Mouse (Mus musculus) left cerebral cortex, postnatal 25 days (tissue): Measurements from ENCODE around the gene Pex26. TPM values are rescaled to one million over a fixed set of nuclear protein-coding genes. Genes with fewer than 3 reads are reported as not detected.

Source experiments
- DNase-seq, 2 experiments: peaks; one replicate each; pipeline ENCODE4 v3.0.0; 2022; ENCODE audit warnings: low spot score in 2 of 2, mixed read lengths in 1 of 2
- intact Hi-C: fragments of 180-260 bp; cut with DNase I; formaldehyde crosslinking; loops from one replicate; pipeline ENCODE4 v1.15.1; 2025
- total RNA-seq, 2 experiments: library from RNA; stranded (reverse); gene quantifications; 2 replicates each; pipeline ENCODE4 v1.2.3; 2021

Gene Pex26
- total RNA-seq = 10 to 100 TPM; 13.4 to 15.3 TPM

- intact Hi-C loops = loop anchor here (1.0 to 2.0 kb wide), 2 partner anchors 62 to 79 kb away; partner anchors contain the start of gene Usp18
- peak; percentile 92 to 96 for DNase-seq
Measured at GRCm38 (mm10) chr6:121183414-121184173, at the start of gene Pex26. Pex26 (plus strand) TSS chr6:121183667.

- intact Hi-C loops = loop anchor here (5.0 kb wide), 1 partner anchor 122 kb away; no protein-coding TSS in a partner anchor
- no peak for DNase-seq
Measured at GRCm38 (mm10) chr6:121134249-121134648, 49.2 kb upstream of the Pex26 start.

- intact Hi-C loops = loop anchor here (5.0 kb wide), 1 partner anchor 123 kb away; no protein-coding TSS in a partner anchor
Measured at GRCm38 (mm10) chr6:121134884-121135283, 48.6 kb upstream of the Pex26 start.

GRCm38 (mm10) chr6:121137222-121137621 is 46.2 kb upstream of the Pex26 start:
- no peak for DNase-seq
- intact Hi-C loops = no loop called here

More at GRCm38 (mm10) chr6:121134884-121135283, 48.6 kb upstream of the Pex26 start:
- DNase-seq = no peak

GRCm38 (mm10) chr6:121138338-121139040 is 45.0 kb upstream of the Pex26 start:
- intact Hi-C loops = no loop called here
- DNase-seq = no peak

- intact Hi-C loops = no loop called here
- no peak for DNase-seq
Measured at GRCm38 (mm10) chr6:121139271-121139670, 44.2 kb upstream of the Pex26 start.

GRCm38 (mm10) chr6:121142298-121142697 is 41.2 kb upstream of the Pex26 start:
- DNase-seq = no peak
- intact Hi-C loops = no loop called here

GRCm38 (mm10) chr6:121143439-121143838 is 40.0 kb upstream of the Pex26 start:
- intact Hi-C loops = no loop called here
- no peak for DNase-seq

GRCm38 (mm10) chr6:121144066-121144465 is 39.4 kb upstream of the Pex26 start:
- DNase-seq = peak in 1 of 2 experiments; percentile 33
- intact Hi-C loops = no loop called here

- intact Hi-C loops = no loop called here
- peak in 1 of 2 experiments; percentile 17 for DNase-seq
Measured at GRCm38 (mm10) chr6:121145010-121145604, 38.4 kb upstream of the Pex26 start.

GRCm38 (mm10) chr6:121145906-121146305 is 37.6 kb upstream of the Pex26 start:
- intact Hi-C loops = no loop called here
- no peak for DNase-seq

GRCm38 (mm10) chr6:121146798-121147197 is 36.7 kb upstream of the Pex26 start:
- intact Hi-C loops = no loop called here
- no peak for DNase-seq

- intact Hi-C loops = no loop called here
- DNase-seq = no peak
Measured at GRCm38 (mm10) chr6:121148360-121148759, 35.1 kb upstream of the Pex26 start.

- DNase-seq = no peak
- intact Hi-C loops = no loop called here
Measured at GRCm38 (mm10) chr6:121149420-121149819, 34.0 kb upstream of the Pex26 start.

- no peak for DNase-seq
- intact Hi-C loops = no loop called here
Measured at GRCm38 (mm10) chr6:121150126-121150525, 33.3 kb upstream of the Pex26 start.

GRCm38 (mm10) chr6:121151732-121152131 is 31.7 kb upstream of the Pex26 start:
- intact Hi-C loops = no loop called here

GRCm38 (mm10) chr6:121153177-121153576 is 30.3 kb upstream of the Pex26 start:
- no peak for DNase-seq
- intact Hi-C loops = no loop called here

More at GRCm38 (mm10) chr6:121151732-121152131, 31.7 kb upstream of the Pex26 start:
- DNase-seq = no peak

- DNase-seq = peak in 1 of 2 experiments; percentile 71
- intact Hi-C loops = no loop called here
Measured at GRCm38 (mm10) chr6:121154451-121155300, 28.8 kb upstream of the Pex26 start.

GRCm38 (mm10) chr6:121156030-121156429 is 27.4 kb upstream of the Pex26 start:
- DNase-seq = no peak
- intact Hi-C loops = no loop called here
